Mouse (Mus musculus): Measurements from ENCODE around the gene Slc48a1.

Slc48a1 gene

DNA sequence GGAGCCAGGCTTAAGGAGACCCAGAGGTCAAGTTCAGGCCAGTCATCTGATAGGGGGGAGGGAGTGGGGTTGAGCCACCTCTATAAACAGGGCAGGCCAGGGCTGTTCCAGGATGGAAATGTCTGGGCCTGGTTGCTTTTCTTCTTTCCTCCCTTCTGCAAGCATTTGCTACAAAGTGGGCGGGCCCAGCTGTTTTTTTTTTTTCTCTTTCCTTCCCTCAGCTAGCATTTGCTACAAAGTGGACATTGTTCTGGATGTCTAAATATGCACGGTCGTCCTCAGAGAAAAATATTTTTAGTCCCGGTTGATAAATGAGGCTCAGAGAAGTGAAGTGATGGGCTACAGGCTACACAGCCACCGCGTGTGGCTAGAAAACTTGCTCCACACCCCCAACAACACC lies 23.8 kb upstream of the Slc48a1 start:
- no peak for DNase-seq (ENCODE audit: low spot score in 2 of 2)

DNA sequence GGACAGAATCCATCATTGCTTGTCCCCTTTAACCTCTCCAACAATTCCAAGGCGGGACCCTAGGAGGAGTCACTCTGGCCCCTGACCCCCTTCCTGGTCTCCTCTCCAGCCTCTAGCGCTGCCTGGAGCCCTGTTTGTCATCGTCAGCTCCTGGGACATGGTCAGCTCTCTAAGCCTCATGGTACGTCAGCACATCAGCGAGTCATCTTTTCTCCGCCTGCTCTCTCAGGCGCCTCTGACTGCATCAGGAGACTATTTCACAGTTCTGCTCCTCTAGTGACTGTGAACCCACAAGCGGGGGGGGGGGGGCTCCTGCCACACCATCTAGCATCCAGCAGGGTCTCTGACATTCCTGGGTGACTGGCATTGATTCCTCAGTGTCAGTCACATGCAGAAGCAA lies 23.0 kb upstream of the Slc48a1 start:
- DNase-seq (ENCODE audit: low spot score in 2 of 2) = no peak

DNA sequence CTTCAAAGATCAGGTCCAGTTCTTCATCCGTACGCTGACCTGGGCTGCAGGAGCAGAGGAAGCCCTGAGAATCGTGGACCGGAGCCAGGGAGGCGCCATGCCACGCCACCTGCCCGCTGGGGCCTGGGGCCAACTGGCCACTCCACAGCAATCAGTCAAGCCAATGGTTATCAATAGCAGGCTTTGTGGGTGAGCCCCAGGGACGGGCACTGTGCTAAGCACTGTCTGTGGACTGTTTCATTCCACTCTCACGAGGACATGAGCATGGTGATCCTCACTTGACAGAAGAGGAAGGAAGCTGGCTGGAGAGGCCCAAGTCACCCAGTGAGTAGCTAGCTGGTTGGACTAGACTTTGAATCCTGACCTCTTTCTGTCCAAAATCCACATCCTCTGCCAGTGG lies 18.3 kb upstream of the Slc48a1 start:
- DNase-seq (ENCODE audit: low spot score in 2 of 2) = no peak

DNA sequence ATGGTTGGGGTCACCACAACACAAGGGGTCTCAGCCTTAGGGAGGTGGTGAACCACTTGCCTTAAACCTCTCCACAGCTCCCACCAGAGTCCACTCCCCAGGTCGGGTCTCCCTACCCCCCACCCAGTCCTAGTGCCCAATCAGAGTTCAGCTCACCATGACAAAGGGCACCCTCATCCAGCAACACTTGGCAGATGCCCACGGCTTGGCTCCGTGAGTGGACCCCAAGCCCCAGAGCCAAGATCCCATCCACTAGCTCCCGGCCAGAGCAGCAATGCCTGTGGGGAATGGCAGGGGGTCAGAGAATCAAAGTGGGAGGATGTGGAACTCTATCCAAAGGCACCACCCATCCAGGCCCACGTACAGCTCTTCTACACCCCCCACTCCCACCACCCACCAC lies 17.4 kb upstream of the Slc48a1 start:
- no peak for DNase-seq (ENCODE audit: low spot score in 2 of 2)

DNA sequence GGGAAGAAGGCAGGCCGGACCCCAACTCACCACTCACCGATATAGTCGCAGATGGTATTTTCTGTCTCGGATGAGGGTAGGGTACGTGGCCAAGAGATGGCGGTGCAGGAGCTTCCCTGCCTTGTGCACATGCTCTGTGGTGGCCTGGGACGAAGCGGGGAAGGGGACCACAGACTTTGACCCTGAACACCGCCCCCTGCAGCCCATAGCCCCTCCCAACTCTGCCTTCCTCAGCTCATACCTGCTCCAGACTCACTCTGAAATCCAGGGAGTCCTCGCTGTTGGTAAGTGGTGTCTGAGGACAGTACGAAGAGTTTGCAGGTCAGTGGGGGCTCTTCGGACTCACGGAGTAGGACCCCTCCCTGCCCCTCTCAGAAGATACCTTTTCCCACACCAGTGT lies 16.9 kb upstream of the Slc48a1 start:
- no peak for DNase-seq (ENCODE audit: low spot score in 2 of 2)

DNA sequence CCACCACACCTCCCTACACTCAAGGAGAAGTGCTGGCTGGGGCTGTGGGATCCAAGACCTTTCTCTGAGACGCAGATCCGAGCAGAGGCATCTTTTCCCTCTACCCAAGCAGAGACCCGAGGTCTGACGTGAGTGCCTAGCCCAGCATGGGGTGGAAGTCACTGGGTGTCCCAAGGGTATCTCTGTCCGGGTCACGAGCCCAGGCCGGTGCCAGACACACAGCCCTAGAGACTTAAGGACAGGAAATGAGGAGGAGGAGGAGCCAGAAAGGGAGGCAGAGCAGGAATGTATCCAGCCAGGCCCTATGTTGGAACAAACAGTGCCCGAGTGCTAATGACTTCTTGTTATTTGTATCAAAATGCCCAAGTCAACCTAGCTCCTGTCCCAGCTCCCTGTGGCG lies 15.6 kb upstream of the Slc48a1 start:
- no peak for DNase-seq (ENCODE audit: low spot score in 2 of 2)

DNA sequence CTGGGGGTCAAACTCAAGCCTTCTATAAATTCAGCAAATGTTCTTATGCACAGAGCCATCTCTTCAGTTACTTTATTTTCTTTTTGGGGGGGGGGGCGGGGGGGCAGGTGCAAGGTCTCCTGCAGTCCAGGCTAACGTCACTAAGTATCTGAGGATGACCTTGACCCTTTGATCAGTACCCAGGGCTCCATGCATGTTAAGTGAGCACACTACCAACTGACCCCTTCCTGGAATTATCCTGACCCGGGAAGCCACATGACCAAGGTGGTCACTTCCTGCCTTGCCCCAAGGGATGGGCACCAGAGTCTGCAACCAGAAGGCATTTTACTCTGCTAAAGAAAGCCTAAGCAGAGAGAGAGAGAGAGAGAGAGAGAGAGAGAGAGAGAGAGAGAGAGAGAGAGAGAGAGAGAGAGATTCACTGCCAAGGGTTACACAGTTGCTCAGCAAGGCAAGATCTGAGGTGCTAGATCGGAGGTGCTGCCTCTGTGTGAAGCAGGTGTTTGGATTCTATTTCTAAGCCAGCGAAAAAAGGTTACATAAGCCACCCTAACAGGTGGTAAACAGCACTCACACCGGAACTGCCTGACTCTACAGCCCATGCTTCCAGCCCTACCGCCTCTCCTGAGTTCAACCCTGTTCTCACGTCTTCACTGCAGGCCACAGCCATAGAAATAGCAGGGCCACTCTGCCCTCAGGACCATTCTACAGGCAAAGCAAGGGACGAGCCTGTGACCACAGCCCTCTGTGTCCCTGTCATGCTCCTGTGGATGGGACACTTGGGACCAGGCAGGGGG lies 14.9 kb upstream of the Slc48a1 start:
- DNase-seq (ENCODE audit: low spot score in 2 of 2) = no peak

DNA sequence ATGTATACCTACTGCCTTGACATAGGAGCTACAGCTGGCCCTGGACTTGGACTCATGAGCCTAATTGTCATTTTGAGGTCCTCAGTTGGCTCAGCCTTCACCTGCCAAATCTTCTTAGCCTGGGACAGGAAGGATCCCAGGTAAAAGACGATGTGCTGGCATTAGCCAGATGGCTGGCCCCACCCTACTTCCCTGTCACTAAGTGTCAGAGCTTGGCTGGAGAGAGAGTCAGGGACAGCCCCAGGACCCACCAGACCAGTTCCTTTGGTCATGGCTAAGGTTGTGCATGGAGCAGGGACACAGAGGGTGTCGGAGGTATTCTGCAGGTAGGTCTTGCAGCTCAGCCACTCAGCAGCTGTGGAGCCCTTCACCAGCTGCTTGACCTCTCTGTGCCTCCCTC lies 13.8 kb upstream of the Slc48a1 start:
- DNase-seq (ENCODE audit: low spot score in 2 of 2) = no peak

DNA sequence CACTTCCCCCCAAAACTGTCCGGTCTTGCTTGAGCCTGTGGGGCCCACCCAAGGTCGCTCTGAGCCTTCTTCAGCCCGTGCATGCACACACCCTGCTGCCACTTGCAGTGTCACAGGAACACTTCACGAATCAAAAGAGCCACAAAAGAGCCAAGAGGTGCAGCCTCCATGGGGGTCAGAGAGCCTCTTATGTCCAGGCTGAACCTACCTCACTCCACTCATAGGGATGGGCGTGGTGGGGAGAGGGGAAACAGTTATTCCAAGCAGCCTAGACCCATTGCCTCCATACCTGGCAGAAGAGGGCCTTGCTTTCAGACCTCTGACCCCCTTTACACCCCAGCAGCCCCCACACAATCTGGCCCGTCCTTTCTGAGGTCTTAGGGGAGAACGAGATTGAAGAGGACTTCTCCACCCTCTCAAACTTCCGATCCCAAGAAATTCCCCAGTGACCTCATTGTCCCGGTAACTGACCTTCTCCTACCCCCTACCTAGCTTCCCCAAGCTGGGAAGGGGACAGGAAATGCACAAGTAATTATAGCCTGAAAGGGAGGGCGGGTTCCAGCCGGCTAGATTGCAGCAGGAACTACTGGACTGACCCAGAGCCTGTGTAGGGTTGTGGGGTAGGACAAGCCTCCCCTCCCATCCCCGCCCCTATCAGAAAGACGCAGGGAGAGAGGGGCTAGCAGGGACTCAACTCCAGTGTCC lies 13.1 kb upstream of the Slc48a1 start:
- no peak for DNase-seq (ENCODE audit: low spot score in 2 of 2)

DNA sequence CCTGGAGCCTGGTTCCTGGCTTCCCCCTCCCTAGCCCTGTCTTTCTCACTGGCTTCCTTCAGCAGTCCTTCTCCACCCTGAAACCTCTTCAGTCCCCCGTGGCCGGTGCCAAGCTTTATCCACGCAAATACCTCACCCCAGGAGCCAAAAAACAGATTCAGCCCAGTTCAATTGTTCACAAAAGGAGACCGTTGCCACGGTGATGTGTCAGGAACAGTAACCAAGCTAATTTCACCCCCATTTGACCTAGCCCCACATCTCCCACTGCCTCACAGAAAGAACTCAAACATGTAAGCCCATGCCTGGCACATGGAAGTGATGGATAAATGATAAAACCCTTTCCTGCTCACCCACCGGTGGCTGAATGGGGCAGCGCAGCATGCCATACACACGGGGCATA lies 12.1 kb upstream of the Slc48a1 start:
- DNase-seq (ENCODE audit: low spot score in 2 of 2) = no peak

DNA sequence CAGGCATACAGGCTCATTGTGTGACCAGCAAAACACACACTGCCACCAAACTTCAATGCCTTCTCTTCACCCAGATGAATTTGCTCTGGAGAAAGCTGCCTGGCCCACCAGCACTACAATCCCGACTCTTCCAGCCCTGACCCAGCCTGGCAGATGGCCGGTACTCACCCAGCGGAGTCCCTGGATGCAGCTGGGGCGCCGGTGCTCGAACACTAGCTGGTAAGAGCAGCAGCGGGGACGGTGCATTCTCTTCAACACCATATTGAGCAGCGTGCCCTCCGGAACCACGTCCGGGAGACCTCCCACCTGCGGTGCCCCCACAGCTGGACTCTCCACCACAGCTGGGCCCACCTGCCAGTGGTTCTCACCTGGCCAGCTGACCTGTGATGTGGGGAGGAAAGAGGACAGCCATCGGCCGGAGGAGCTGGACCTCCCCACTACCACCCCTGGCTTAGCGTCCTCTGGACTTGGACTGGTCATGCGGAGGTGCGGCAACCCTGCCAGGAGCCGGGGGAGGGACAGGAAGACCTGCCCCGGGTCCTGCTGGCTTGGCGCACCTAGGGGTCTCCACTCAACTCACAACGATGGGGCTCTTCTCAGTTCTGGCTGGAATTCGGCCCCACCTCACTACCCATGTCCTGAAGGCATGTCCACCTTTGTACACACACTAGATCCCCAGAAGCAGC lies 11.6 kb upstream of the Slc48a1 start:
- DNase-seq (ENCODE audit: low spot score in 2 of 2) = no peak

DNA sequence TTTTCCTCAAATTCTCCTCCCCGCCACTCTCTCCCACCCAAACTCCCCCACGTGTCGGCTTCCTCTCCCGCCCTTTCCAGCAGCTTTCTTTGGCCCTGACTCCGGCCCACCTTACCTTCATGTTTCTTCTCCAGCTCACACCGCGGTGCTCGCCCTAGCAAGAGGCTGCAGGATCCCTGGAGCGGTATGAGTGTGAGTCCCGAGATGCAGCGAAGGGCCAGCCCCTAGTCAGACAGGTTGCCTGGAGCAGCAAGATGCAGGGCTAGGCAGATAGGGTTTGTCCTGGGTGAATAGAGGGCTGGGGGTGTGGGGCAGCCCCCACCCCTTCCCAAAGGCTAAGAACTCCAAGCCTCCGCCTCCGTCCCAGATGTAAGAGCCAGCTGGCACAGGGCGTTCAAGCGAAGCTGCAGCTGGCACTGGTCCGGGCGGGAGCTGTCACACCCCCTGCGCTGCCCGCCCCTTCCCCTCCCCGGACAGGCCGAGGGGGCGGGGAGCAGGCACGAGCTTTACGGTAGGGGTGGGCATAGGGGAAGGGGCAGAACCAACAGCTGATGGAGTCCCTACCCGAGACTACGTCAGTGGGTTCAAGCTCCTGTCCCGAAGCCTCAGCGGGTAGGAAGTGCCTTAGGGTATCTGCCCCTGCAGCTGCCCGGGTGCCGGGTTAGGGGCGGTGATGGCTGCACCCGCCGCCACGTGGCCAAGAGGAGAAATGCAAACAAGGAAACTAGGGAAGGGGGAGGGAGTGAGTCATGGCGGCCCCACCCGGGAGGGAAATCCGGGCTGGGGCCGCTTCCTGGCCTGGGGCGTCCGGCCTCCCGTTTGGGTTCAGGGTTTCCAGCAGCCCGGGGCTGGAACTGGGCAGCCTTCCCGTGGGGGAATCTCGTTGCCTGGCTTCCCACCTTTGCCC lies 10.8 kb upstream of the Slc48a1 start, which contains the start of gene Rapgef3:
Gene Rapgef3, minus strand, starts transcription at position 693 of the 907 bp plus-strand sequence.
- peak; percentile 88 to 90 for DNase-seq (ENCODE audit: low spot score in 2 of 2)

DNA sequence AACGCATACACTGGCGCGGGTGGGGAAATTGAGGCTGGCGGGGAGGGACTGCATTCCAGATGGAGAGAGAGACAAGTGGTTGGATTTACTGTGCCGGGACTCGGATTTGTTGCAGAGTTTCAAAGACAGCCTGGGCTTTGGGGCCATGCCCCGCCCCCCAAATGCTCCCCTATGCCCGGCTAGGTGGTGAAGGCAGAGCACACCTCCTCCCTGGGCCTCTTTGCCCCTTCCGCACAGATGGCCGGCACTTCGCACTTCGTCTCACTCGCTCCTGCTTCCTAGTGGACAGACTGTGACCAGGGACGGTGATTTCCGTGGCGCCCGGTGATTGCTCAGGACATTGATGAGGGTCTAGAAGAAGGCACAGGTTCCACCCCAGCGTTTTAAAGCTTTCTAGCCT lies 10.1 kb upstream of the Slc48a1 start:
- no peak for DNase-seq (ENCODE audit: low spot score in 2 of 2)

DNA sequence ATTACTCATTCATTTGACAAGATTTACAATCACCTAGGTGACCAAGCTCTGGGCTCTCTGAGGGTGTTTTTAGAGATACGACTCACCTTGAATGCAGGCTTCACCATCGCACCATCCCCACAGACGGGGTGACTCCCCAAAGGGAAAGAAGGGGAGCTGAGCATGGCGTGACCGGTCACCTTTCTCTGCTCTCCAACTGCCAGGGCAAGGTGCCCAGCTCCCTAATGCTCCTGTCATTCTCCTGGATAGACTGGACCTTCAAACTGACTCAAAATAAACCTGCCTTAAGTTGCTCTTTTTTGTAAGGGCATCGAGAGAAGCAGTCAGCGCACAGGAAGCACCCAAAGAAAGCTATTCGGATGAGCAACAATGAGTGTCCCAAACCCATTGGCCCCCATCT lies 8.0 kb upstream of the Slc48a1 start:
- DNase-seq (ENCODE audit: low spot score in 2 of 2) = no peak

DNA sequence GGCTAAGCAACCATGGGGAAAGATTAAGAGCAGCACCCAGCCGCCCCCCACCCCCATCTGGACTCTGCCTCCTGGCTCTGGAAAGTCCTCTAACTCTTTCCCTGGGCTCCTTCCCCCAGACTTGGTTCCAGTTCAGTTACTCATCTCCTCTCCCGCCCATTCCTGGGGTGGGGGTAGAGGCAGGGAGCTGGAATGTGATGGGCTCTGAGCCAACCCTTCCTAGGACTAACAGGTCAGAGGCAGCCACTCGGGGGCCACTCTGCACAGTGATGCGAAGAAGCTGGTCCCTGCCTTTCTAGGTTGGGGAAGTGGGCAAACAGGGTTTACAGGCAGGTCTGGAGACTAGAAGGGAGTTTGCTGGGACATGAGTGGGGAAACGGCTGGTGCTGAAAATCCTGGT lies 5.2 kb upstream of the Slc48a1 start:
- no peak for DNase-seq (ENCODE audit: low spot score in 2 of 2)

DNA sequence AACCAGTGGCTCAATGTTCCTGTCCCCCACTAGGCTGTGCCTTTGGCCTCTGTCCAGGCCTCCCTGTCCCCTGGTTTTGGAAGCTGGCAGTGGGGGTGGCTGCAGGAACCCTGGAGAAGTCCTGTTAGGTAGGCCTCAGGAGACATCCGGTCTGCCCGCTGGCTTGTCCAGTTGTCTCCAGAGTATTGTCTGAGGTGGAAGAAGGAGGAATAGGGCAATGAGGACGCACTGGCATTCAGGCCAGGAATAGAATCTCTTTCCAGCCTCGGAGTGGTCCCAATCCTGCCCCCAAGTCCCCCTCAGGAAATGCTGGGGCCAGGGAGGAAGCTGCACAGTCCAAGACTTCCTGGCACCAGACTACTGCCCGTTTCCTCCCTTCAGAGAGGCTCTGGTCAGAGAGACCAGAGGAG lies 4.4 kb upstream of the Slc48a1 start:
- DNase-seq (ENCODE audit: low spot score in 2 of 2) = no peak

DNA sequence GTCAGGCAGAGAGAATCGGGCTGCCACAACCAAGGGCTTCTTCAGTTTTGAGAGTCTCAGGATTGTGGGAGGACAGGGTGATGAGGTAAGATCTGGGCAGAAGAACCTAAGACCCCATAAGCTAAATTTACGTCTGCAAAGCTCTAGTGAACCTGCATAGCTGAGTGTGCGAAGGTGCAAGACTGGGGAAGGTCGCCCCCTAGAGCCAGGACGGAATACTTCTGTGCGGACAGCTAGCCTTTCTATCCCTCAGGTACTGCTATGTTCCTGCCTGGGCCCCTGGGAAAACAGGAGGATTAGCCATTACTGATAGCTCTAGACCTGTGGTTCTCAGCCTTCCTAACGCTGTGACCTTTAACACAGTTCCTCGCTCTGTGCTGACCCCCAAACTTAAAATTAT lies 1.8 kb upstream of the Slc48a1 start:
- peak; percentile 49 to 87 for DNase-seq (ENCODE audit: low spot score in 2 of 2)

DNA sequence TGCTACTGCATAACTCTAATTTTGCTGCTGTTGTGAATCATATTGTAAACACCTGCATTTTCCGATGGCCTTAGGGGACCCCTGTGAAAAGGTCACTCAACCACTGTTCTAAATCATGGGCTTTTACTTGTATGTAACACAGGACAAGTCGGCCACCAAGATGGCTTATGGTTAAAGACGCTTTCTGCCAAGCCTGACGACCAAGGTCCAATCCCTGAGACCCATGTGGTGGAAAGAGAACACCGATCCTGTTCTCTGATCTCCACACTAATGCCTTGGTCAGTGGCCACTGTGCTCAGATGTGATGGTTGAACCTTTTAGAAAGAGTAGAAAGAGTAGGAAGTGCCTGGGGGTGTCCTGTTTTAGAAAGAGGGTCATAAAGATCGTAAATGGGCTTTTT lies 1.4 kb upstream of the Slc48a1 start:
- DNase-seq (ENCODE audit: low spot score in 2 of 2) = no peak

DNA sequence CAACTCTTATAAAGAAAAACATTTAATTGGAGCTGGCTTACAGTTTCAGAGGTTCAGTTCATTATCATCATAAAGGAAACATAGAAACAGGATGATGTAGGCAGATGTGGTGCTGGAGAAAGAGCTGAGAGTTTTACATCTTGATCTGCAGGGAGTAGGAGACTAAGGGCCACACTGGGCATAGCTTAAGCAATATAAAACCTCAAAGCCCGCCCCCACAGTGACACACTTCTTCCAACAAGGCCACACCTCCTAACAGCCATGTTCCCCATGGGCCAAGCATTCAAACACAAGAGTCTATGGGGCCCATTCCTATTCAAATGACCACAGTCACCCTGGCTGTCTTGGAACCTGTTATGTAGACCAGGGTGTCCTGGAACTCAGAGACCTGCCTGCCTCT lies 1.3 kb downstream of the Slc48a1 start:
- DNase-seq (ENCODE audit: low spot score in 2 of 2) = no peak

DNA sequence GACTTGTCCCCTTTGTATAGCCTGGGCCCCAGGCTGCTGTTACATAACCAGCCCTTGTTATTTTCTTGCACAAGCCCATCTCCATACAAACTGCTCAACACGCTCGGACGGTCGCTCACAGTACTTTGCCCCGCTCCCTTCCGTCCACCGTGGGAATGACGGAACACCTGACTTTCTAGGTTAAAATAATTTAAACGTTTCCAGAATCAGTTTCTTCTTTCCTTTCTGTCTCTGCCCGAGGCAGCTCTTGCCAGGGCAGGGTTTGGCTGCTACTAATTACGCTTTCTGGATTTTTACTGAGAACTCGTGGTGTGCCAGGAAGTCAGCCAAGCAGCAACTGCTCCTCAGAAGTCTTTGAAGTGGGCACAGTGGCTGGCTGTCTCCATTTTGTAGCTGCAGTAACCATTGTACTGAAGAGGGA lies 2.3 kb downstream of the Slc48a1 start:
- DNase-seq (ENCODE audit: low spot score in 2 of 2) = peak in 1 of 2 experiments; percentile 44

DNA sequence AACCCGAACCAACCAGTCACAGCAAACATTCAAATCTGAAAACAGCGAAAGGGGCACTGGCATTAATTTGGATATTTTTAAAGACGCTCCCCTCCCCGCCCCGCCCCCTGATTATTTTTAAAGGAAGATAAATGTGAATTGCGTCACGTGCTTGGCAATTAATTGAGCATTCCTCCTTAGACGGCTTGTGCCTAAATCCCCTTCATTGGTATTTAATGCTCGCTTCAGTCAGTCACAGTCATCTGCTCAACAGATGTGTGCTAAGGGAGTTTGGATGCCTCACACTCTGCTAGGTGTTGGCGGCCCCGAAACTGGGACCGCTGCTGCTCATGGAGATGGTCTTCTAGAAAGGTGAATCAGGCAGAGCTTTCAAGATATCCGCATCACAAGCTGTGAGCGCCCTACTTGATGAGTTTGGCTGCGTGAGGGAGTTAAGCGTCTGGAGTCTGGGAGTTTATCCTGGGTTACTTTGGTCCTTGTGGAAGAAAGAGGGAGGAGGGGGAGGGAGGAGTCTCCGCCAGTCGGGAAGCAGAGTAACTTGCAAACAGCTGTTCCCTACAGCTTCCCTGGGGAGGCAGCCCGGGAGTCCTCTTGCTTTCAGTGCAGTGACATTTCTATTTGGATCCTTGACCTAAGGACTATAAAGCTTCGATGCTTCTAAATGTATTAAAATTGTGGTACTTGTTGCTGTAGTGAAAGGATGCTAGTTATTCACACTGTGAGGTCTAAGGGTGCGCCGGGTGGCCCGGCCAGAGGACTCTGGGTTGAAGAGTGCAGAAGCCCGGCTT lies 3.8 kb downstream of the Slc48a1 start:
- DNase-seq (ENCODE audit: low spot score in 2 of 2) = no peak

All from thymus, postnatal 10 days (tissue).